Mouse (Mus musculus) myocyte (in vitro differentiated cells): ENCODE measurements at regions not wholly inside any gene's neighbourhood (a gene's known extent, or its start where the extent isn't known, plus 50 kb on each side); places are given as distances from the start of the nearest gene placed in this dataset.

ENCODE experiments used
- H3K27me3 ChIP-seq: one replicate; pipeline ENCODE4 v1.6.1; 2011; ENCODE audit not compliant: control insufficient read depth, insufficient read depth, insufficient read length
- H3K36me3 ChIP-seq: one replicate; pipeline ENCODE4 v1.6.1; 2011; ENCODE audit not compliant: control insufficient read depth, insufficient read depth
- H3K4me2 ChIP-seq: one replicate; pipeline ENCODE4 v1.6.1; 2011; ENCODE audit warnings: low read depth, control low read depth
- H3K4me3 ChIP-seq: one replicate; pipeline ENCODE4 v1.5.1; 2011; ENCODE audit warnings: mild to moderate bottlenecking, control low read depth, moderate library complexity
- H3K79me2 ChIP-seq: one replicate; pipeline ENCODE4 v1.6.1; 2011; ENCODE audit not compliant: control insufficient read depth, insufficient read depth
- H3ac ChIP-seq: one replicate; pipeline ENCODE4 v1.6.1; 2011; ENCODE audit not compliant: control insufficient read depth, insufficient read length
- CEBPB ChIP-seq: IDR thresholded peaks from 2 replicates; pipeline ENCODE4 v1.6.1; 2011; ENCODE audit warnings: mild to moderate bottlenecking, moderate library complexity; ENCODE audit not compliant: poor library complexity, insufficient read depth, severe bottlenecking
- E2F4 ChIP-seq: IDR thresholded peaks from one replicate; pipeline ENCODE4 v1.6.1; 2011; ENCODE audit warnings: mild to moderate bottlenecking, control low read depth, moderate library complexity; ENCODE audit not compliant: insufficient read depth
- MAX ChIP-seq: IDR thresholded peaks from one replicate; pipeline ENCODE4 v1.6.1; 2011; ENCODE audit warnings: low read depth, mild to moderate bottlenecking, control low read depth
- MYOD1 ChIP-seq, 3 experiments: IDR thresholded peaks; one replicate each; pipeline ENCODE4 v1.6.1; 2011; ENCODE audit warnings: control low read depth in 2 of 3, low read depth in 2 of 3, mild to moderate bottlenecking in 2 of 3, moderate library complexity in 1 of 3; ENCODE audit not compliant: insufficient read length in 2 of 3, control insufficient read depth in 1 of 3
- MYOG ChIP-seq, 3 experiments: IDR thresholded peaks; one replicate each; pipeline ENCODE4 v1.6.1; 2011; ENCODE audit warnings: control low read depth in 2 of 3, low read depth in 2 of 3, mild to moderate bottlenecking in 2 of 3; ENCODE audit not compliant: insufficient read length in 2 of 3, control insufficient read depth in 1 of 3, insufficient read depth in 1 of 3
- POLR2A ChIP-seq: IDR thresholded peaks from one replicate; pipeline ENCODE4 v1.6.1; 2011; ENCODE audit warnings: low read depth, mild to moderate bottlenecking, control low read depth, moderate library complexity; ENCODE audit not compliant: insufficient read length
- POLR2AphosphoS2 ChIP-seq: IDR thresholded peaks from one replicate; pipeline ENCODE4 v1.6.1; 2011; ENCODE audit warnings: low read depth, control low read depth; ENCODE audit not compliant: insufficient read length
- REST ChIP-seq: IDR thresholded peaks from one replicate; pipeline ENCODE4 v1.6.1; 2011; ENCODE audit warnings: mild to moderate bottlenecking, control low read depth, moderate library complexity; ENCODE audit not compliant: insufficient read depth, insufficient read length
- SRF ChIP-seq: IDR thresholded peaks from one replicate; pipeline ENCODE4 v1.6.1; 2011; ENCODE audit warnings: low read depth; ENCODE audit not compliant: control insufficient read depth, insufficient read length
- TCF12 ChIP-seq: IDR thresholded peaks from one replicate; pipeline ENCODE4 v1.6.1; 2011; ENCODE audit warnings: mild to moderate bottlenecking, control low read depth; ENCODE audit not compliant: poor library complexity, insufficient read depth, severe bottlenecking
- TCF3 ChIP-seq: IDR thresholded peaks from one replicate; pipeline ENCODE4 v1.6.1; 2011; ENCODE audit warnings: low read depth, control low read depth; ENCODE audit not compliant: insufficient read length
- USF1 ChIP-seq: IDR thresholded peaks from one replicate; pipeline ENCODE4 v1.6.1; 2011; ENCODE audit warnings: low read depth, mild to moderate bottlenecking, control low read depth, moderate library complexity

DNA sequence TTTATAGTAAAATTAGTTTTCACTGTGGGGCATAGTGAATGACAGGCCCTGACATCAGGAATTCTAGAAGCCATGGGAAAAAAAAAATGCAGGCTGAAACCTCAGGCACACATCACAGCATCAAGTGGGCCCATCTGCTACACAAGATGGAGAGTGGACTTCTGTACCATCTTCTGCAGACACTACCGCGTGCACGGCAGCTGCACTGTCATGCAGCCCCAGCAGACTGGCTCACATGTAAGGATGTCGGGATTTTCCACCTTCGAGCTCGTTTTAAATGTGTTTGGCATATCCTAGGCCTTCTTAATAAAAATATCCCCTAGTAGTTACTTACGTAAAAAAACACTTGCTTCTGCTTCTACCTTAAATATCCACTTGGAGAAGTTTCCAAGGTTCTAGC, 186.5 kb upstream of the Mkln1 start:
- Histone ChIP-seq H3K4me2 (no peak overlapping the region), H3K36me3 (no peaks in the 10 kb centered on the region), H3K4me3 (no peak overlapping the region), H3ac (no peak overlapping the region), H3K27me3 (no peaks in the 10 kb centered on the region), H3K79me2 (peaks cover 9% of the 10 kb centered on the region)
- TF ChIP-seq POLR2AphosphoS2 = no peak
- no peak for TF ChIP-seq POLR2A
- TF ChIP-seq MYOG (IDR thresholded peaks at IDR 0.05; ENCODE audit: control insufficient read depth in 1 of 3, insufficient read depth in 1 of 3, insufficient read length in 2 of 3, low read depth in 2 of 3) = no peak
- TF ChIP-seq MAX = no peak
- TF ChIP-seq MYOD1 (IDR thresholded peaks at IDR 0.05; ENCODE audit: control insufficient read depth in 1 of 3, insufficient read length in 2 of 3, low read depth in 2 of 3) = peak in 1 of 3 experiments; percentile 3

DNA sequence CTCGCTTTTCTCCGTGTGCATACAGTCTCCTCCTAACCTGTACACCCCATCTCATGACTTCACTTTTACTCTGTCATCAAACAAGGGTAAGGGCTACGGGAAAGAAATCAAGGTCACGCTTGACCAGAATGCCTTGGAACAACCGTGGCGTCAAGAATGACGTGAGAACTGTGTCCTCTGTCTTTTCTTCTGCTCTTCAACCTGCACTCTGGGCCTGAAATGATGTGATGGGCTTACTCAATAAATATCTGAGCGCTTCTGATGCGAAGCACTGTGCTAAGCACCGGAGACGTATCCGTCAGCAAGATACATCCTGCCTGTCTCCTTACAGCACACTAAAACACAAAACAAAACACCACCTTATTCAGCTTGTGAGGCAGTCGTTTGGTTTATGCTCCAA, 185.8 kb upstream of the Mkln1 start:
- no peak overlapping the region for H3ac ChIP-seq
- peaks cover 10% of the 10 kb centered on the region for H3K79me2 ChIP-seq
- no peaks in the 10 kb centered on the region for H3K27me3 ChIP-seq
- no peak overlapping the region for H3K4me2 ChIP-seq
- H3K36me3 ChIP-seq = no peaks in the 10 kb centered on the region
- no peak for TF ChIP-seq SRF
- TF ChIP-seq POLR2AphosphoS2 = no peak
- no peak for TF ChIP-seq TCF12
- no peak for TF ChIP-seq TCF3
- TF ChIP-seq CEBPB = no peak
- no peak for TF ChIP-seq REST
- no peak for TF ChIP-seq MYOG (IDR thresholded peaks at IDR 0.05; ENCODE audit: control insufficient read depth in 1 of 3, insufficient read depth in 1 of 3, insufficient read length in 2 of 3, low read depth in 2 of 3)
- TF ChIP-seq MAX = no peak
- no peak for TF ChIP-seq E2F4
- no peak for TF ChIP-seq MYOD1 (IDR thresholded peaks at IDR 0.05; ENCODE audit: control insufficient read depth in 1 of 3, insufficient read length in 2 of 3, low read depth in 2 of 3)
- no peak overlapping the region for H3K4me3 ChIP-seq

DNA sequence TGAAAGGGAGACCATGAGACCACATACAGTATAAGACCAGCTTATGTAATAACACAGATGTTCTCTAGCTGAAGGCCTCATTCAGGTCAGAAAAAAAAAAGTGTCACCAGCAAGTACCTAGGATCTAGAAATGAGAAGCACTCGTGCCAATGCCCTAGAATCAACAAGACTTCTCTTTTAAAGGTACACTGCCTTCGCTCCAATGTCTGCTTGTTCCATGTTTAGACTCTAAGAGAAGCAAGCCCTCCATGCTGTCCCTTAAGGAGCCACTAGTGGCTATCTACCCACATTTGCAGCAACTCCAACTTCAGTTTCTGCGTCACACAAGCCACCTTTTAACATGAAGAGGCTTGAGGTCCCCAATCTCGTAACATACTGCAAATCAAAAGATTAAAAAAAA, 185.4 kb upstream of the Mkln1 start:
- TF ChIP-seq POLR2AphosphoS2 (no peak), SRF (no peak), USF1 (no peak), TCF12 (no peak)
- Histone ChIP-seq H3K4me3 (no peak overlapping the region), H3K27me3 (no peaks in the 10 kb centered on the region), H3ac (no peak overlapping the region), H3K4me2 (no peak overlapping the region), H3K79me2 (peaks cover 10% of the 10 kb centered on the region), H3K36me3 (no peaks in the 10 kb centered on the region)

DNA sequence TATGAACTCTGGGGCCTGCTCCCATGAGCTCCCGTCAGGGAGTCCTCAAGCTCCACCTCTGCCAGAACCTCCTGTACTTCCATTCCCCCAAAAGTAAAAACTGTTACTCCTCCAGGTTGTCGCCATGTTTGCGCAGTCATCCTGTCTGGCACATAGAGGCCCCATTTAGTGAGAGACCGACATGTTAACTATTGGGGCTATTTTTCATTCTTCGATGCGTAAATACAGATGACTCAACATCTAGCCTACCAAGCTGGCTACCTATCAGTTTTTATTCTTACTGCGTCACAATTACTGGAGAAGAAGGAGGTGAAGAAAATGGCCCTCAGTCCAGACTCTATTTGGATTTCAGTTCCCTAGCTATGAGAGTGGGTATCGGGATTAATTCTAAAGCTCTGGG, 182.9 kb upstream of the Mkln1 start:
- H3K4me2 ChIP-seq = peak overlapping the region; percentile 100
- no peaks in the 10 kb centered on the region for H3K36me3 ChIP-seq
- TF ChIP-seq POLR2A (no peak), MYOD1 (IDR thresholded peaks at IDR 0.05; ENCODE audit: control insufficient read depth in 1 of 3, insufficient read length in 2 of 3, low read depth in 2 of 3) (no peak), POLR2AphosphoS2 (no peak), TCF12 (no peak), MAX (no peak), E2F4 (no peak), MYOG (IDR thresholded peaks at IDR 0.05; ENCODE audit: control insufficient read depth in 1 of 3, insufficient read depth in 1 of 3, insufficient read length in 2 of 3, low read depth in 2 of 3) (no peak), CEBPB (no peak), TCF3 (no peak), USF1 (no peak), SRF (no peak), REST (no peak)
- H3K79me2 ChIP-seq = peaks cover 10% of the 10 kb centered on the region
- no peaks in the 10 kb centered on the region for H3K27me3 ChIP-seq
- no peak overlapping the region for H3ac ChIP-seq
- peak overlapping the region; percentile 84 for H3K4me3 ChIP-seq

DNA sequence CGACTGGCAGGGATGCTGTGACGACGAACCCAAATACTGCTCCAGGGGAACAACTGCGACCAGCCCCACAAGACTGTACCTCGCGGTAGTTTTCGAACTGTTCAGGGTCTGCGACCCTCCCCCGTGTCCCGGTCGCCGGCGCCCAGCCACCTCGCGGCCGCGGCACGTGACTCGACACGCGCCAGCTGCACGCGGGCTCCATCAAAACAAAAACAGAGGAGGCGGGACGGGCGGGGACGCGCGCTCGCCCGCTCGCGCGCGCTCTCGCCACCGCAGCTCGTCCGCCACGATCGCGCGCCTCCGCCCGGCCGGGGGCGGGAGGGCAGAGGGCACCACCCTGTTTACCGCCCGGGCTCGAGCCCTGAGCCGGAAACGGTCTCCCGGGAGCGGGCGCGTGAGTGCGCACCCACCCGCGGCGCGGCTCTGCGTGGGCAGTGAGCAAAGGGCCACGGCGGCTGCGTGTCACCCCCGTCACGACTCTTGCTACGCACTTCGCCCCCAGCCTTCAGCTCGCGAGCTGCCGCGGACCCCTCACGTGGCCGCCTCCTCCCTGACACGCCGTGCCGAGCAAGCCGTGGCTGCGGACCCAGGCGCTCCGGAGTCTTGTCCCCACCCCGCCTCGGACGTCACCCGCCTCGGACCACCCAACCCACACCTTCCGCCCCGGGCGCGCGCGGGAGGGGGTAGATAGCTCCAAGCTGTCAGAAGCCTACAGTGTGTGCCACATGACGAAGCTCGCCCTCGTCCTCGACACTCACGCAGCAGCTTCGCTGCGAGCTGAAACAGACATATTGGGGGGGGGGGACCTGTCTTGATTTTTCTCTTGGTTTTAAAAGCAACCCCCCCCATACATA, 182.1 kb upstream of the Mkln1 start:
- TF ChIP-seq POLR2AphosphoS2 = peak; percentile 85
- no peak for TF ChIP-seq MAX
- no peak for TF ChIP-seq REST
- TF ChIP-seq E2F4 = no peak
- TF ChIP-seq TCF12 = no peak
- no peak for TF ChIP-seq CEBPB
- TF ChIP-seq MYOG (IDR thresholded peaks at IDR 0.05; ENCODE audit: control insufficient read depth in 1 of 3, insufficient read depth in 1 of 3, insufficient read length in 2 of 3, low read depth in 2 of 3) = peak in 1 of 3 experiments; percentile 31
- peak; percentile 65 for TF ChIP-seq POLR2A
- TF ChIP-seq USF1 = peak; percentile 75
- peak in 1 of 3 experiments; percentile 22 for TF ChIP-seq MYOD1 (IDR thresholded peaks at IDR 0.05; ENCODE audit: control insufficient read depth in 1 of 3, insufficient read length in 2 of 3, low read depth in 2 of 3)
- H3ac ChIP-seq = peak overlapping the region; percentile 33
- H3K4me3 ChIP-seq = peak overlapping the region; percentile 84
- H3K36me3 ChIP-seq = no peaks in the 10 kb centered on the region
- no peaks in the 10 kb centered on the region for H3K27me3 ChIP-seq
- H3K79me2 ChIP-seq = peaks cover 10% of the 10 kb centered on the region
- H3K4me2 ChIP-seq = peak overlapping the region; percentile 100
